In the genomic region with DNA sequence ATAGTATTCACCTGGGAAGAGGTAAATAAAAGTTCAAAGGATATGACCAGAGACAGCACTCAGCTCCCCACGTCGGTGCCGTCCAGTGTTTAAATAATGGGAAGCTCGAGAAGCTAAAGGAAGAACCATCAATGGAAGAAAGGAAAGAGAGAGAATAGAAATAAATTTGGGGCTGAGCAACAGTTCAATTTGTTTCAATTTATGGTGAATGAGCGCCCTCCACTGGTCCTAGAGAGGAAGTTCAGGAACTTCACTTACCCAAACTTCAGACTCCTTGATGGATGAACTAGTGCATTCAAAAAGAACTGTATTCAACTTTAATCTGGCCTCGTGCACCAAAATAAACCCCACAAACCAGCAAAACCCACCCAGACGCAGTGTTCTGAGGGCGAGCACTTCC, we compare ENCODE assay signal across 8 mouse cellular contexts.
A peak's percentile ranks its signal among the peaks of the same experiment; 100 is the strongest.
DNase-seq lines count a peak whose midpoint lies in the region; ATAC-seq and TF ChIP-seq lines count a peak whose summit lies in the region.

No protein-coding gene starts in this region.

- ATAC-seq in lung, embryonic 14.5 days (ENCODE audit: insufficient read depth): no peak
- no peak for ATAC-seq in liver, postnatal 0 days

- DNase-seq in gastrocnemius, adult 18-20 months (ENCODE audit: low spot score): peak; percentile 5
- DNase-seq in gastrocnemius, postnatal 25 days: no peak
- DNase-seq in lung, embryonic 14.5 days: peak; percentile 76
- DNase-seq in lung, adult 18-20 months: no peak
- peak; percentile 68 for DNase-seq in embryo, embryonic 10 days (ENCODE audit: low spot score)
- DNase-seq in liver, postnatal 0 days: no peak
- DNase-seq in frontal cortex, postnatal 14 days (ENCODE audit: low spot score in 2 of 2): no peak
- DNase-seq in thymus, postnatal 36 days: no peak

- H3K4me3 ChIP-seq in lung, embryonic 14.5 days (ENCODE audit: low read depth, low read length): no peak overlapping the region
- no peak overlapping the region for H3K4me3 ChIP-seq in liver, postnatal 0 days (ENCODE audit: low read depth, low read length)

- H3K9ac ChIP-seq in lung, embryonic 14.5 days: no peak overlapping the region
- no peak overlapping the region for H3K9ac ChIP-seq in liver, postnatal 0 days (replicated peaks)

- TF ChIP-seq CTCF in lung, embryonic 14.5 days (IDR thresholded peaks at IDR 0.05; ENCODE audit: low read depth): peak; percentile 73
- peak; percentile 68 for TF ChIP-seq CTCF in liver, postnatal 0 days (IDR thresholded peaks at IDR 0.05; ENCODE audit: low read depth)

- no peak overlapping the region for H3K27ac ChIP-seq in lung, embryonic 14.5 days (ENCODE audit: low read depth)
- no peak overlapping the region for H3K27ac ChIP-seq in liver, postnatal 0 days (ENCODE audit: low read depth)

- H3K27me3 ChIP-seq in lung, embryonic 14.5 days (ENCODE audit: insufficient read depth, low read length): no peaks in the 10 kb centered on the region
- H3K27me3 ChIP-seq in liver, postnatal 0 days (ENCODE audit: insufficient read depth, low read length): no peaks in the 10 kb centered on the region

- peaks cover 7% of the 10 kb centered on the region for H3K9me3 ChIP-seq in lung, embryonic 14.5 days (ENCODE audit: low read depth, low read length)
- peaks cover 3% of the 10 kb centered on the region; the same call in 1 of the 2 replicates for H3K9me3 ChIP-seq in liver, postnatal 0 days (ENCODE audit: low read length)

- H3K4me2 ChIP-seq in lung, embryonic 14.5 days: no peak overlapping the region
- H3K4me2 ChIP-seq in liver, postnatal 0 days (ENCODE audit: low read depth, low read length): no peak overlapping the region

- no peaks in the 10 kb centered on the region for H3K4me1 ChIP-seq in lung, embryonic 14.5 days (ENCODE audit: insufficient read depth)
- no peaks in the 10 kb centered on the region for H3K4me1 ChIP-seq in liver, postnatal 0 days (ENCODE audit: insufficient read depth)

- TF ChIP-seq EP300 in liver, postnatal 0 days (IDR thresholded peaks at IDR 0.05; ENCODE audit: low read depth): no peak

- 7% methylated on average over 8 of the region's 8 CpGs for WGBS in lung, embryonic 14.5 days
- WGBS in liver, postnatal 0 days (ENCODE audit: insufficient replicate concordance): 16% methylated on average over 8 of the region's 8 CpGs

- no peaks in the 10 kb centered on the region for H3K36me3 ChIP-seq in lung, embryonic 14.5 days (ENCODE audit: insufficient read depth)
- no peaks in the 10 kb centered on the region for H3K36me3 ChIP-seq in liver, postnatal 0 days (replicated peaks; ENCODE audit: insufficient read depth, low read length)

Comparison
In these comparisons a context has a peak if more than half of its experiments do, and no peak if none do; other contexts are left out.
1. DNase-seq: peak in gastrocnemius, adult 18-20 months (single experiment), lung, embryonic 14.5 days (single experiment) and embryo, embryonic 10 days (single experiment); none in gastrocnemius, postnatal 25 days (single experiment), lung, adult 18-20 months (0 of 2), liver, postnatal 0 days (single experiment), frontal cortex, postnatal 14 days (0 of 2) and thymus, postnatal 36 days (0 of 2).